Mouse (Mus musculus): Measurements from ENCODE around the gene Atg7. TPM values are rescaled to one million over a fixed set of nuclear protein-coding genes. Genes with fewer than 3 reads are reported as not detected.
A peak's percentile ranks its signal among the peaks of the same experiment; 100 is the strongest.

The Atg7 gene
- polyA plus RNA-seq, 1 experiment from 2014 or later = 20.8 TPM

DNA sequence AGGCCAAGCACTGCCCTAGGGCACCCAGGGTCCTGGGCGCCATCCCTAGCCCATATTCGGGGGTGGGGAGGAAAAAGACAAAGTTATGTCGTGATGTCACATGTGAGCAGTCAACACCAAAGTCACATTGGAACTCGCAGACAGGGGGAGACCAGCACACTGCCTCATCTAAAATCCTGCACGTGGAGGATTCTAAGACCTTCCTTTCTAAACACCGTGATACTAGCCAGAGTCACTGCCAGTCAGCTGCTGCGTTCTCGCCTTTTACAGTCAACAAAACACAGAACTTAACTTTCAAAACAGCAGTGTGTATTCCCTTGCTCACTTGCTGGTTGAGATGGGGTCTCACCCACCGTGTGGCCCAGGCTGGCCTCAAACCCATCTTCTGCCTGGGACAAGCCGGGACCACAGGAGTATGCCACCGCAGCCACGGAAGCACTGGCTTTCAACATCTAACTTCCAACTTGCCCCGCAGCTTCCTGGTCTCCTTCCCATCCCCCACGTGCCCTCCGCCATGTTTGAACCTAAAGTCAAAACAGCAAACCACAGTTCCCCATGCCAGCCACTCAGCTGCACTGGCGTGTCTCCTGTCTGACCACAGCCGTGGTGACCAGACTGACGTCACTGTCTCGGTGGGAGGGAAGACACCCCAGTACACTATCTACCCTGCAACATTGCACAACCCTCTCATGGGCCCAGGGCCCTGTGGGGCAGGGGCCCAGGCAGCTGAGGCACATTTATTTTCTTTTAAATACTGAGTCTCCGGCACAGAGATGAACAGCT, 250.7 kb downstream of the Atg7 start:
- Histone ChIP-seq H3K9me3 (no peaks in the 10 kb centered on the region), H3K36me3 (no peaks in the 10 kb centered on the region), H3K4me2 (replicated peaks) (no peak overlapping the region), H3K4me1 (peaks cover 54% of the 10 kb centered on the region), H3K27ac (replicated peaks) (no peak overlapping the region), H3K9ac (replicated peaks) (no peak overlapping the region), H3K27me3 (no peaks in the 10 kb centered on the region), H3K4me3 (no peak overlapping the region)
- WGBS = 72% methylated on average over 20 of the region's 20 CpGs
- no peak for ATAC-seq (replicated peaks)

DNA sequence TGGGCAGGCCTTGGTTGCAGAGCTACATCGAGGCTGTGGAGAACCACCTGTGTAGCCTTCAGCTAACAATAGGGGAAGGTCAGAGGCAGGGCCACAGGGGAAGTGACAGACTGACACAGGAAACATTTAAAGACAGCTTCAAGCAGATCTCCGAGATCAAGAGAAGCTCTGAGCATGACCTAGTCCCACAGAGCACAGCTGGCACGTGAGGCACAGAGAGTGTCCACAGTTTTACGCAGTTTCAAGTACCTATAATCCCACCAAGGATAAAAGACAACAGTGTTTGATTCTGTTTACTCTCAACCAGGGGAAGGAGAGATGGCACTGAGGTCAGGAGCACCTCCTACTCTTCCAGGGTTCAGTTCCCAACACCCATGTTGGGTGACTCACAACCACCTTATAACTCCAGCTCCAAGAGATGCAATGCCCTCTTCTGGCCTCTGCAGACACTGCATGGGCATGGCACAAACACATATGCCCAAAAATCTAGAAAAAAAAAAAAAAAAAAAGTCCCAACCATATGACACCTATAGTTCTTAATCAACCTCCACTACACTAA, 251.7 kb downstream of the Atg7 start:
- H3K9me3 ChIP-seq = no peaks in the 10 kb centered on the region
- 80% methylated on average over 4 of the region's 4 CpGs for WGBS
- no peaks in the 10 kb centered on the region for H3K36me3 ChIP-seq
- H3K27me3 ChIP-seq = no peaks in the 10 kb centered on the region
- no peak overlapping the region for H3K4me2 ChIP-seq (replicated peaks)
- H3K4me3 ChIP-seq = no peak overlapping the region
- no peak for ATAC-seq (replicated peaks)
- peaks cover 51% of the 10 kb centered on the region for H3K4me1 ChIP-seq
- no peak overlapping the region for H3K27ac ChIP-seq (replicated peaks)
- H3K9ac ChIP-seq (replicated peaks) = no peak overlapping the region

DNA sequence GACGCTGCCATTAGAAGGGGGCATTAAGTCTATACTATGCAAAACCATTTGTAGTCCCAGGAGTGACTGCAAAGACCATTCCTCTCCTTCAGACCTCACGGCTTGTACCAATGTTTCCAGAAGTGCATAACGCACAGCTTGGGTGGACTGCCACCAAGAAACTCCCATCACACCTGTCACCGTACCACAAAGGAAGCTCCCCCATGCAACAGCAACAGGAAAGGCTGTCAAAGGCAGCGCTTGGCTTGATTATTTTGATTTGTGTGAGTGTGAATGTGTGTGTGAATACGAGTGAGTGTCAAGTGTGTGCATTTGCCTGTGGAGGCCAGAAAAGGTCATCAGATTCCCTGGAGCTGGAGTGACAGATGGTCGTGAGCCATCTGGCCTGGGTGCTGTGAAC, 252.3 kb downstream of the Atg7 start:
- no peak for ATAC-seq (replicated peaks)

DNA sequence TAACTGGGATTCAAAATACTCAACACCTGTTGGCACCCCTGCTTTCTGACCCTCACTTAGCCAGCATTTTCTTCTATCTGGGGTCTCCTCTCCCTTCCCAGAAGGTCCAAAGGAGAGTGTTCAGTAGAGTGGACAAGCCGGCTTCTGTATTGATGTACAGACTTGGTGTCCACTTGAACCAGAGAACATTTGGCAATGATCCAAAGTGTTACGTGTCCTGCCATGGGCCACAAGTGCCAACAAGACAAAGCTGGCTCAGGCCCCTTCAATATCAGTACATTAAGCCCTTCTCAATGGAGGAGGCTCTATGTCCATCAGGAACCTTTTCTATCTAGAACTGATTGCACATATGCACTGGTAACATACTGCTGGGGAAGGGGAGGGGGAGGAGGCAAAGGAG, 253.4 kb downstream of the Atg7 start:
- Histone ChIP-seq H3K4me3 (no peak overlapping the region), H3K4me1 (peaks cover 54% of the 10 kb centered on the region), H3K27me3 (no peaks in the 10 kb centered on the region), H3K36me3 (no peaks in the 10 kb centered on the region), H3K9ac (replicated peaks) (no peak overlapping the region), H3K4me2 (replicated peaks) (no peak overlapping the region), H3K27ac (replicated peaks) (no peak overlapping the region), H3K9me3 (no peaks in the 10 kb centered on the region)
- WGBS = 67% methylated on average over 2 of the region's 2 CpGs
- ATAC-seq (replicated peaks) = no peak

More for the DNA sequence above, 252.3 kb downstream of the Atg7 start:
- Histone ChIP-seq H3K9me3 (no peaks in the 10 kb centered on the region), H3K27ac (replicated peaks) (no peak overlapping the region), H3K9ac (replicated peaks) (no peak overlapping the region), H3K36me3 (no peaks in the 10 kb centered on the region), H3K4me2 (replicated peaks) (no peak overlapping the region), H3K4me3 (no peak overlapping the region), H3K4me1 (peaks cover 54% of the 10 kb centered on the region), H3K27me3 (no peaks in the 10 kb centered on the region)
- 88% methylated on average over 7 of the region's 7 CpGs for WGBS

DNA sequence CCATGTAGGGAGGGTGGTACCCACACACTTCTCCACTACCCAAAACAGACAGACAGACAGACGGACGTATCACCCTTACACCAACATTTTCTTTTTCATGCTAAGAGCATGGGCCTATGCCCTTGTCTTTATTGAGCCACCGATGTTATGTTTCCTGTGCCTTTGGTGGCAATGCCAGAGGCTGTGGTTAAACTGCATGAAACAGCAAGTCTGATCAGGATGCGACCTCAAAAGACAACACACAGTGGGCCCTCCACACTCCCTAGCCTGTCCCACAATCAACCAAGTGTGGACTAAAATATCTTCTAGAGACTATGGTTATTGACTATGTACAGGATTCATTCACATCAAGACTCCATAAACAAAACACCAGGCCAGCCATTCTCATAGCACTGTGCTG, 256.1 kb downstream of the Atg7 start:
- H3K27me3 ChIP-seq = no peaks in the 10 kb centered on the region
- no peak overlapping the region for H3K4me2 ChIP-seq (replicated peaks)
- no peak overlapping the region for H3K4me3 ChIP-seq
- no peak overlapping the region for H3K9ac ChIP-seq (replicated peaks)
- no peaks in the 10 kb centered on the region for H3K36me3 ChIP-seq
- peaks cover 54% of the 10 kb centered on the region for H3K4me1 ChIP-seq
- no peaks in the 10 kb centered on the region for H3K9me3 ChIP-seq
- peak overlapping the region; percentile 52; the same call in 1 of the 2 replicates for H3K27ac ChIP-seq (replicated peaks)
- 93% methylated on average over 4 of the region's 4 CpGs for WGBS
- ATAC-seq (replicated peaks) = no peak

DNA sequence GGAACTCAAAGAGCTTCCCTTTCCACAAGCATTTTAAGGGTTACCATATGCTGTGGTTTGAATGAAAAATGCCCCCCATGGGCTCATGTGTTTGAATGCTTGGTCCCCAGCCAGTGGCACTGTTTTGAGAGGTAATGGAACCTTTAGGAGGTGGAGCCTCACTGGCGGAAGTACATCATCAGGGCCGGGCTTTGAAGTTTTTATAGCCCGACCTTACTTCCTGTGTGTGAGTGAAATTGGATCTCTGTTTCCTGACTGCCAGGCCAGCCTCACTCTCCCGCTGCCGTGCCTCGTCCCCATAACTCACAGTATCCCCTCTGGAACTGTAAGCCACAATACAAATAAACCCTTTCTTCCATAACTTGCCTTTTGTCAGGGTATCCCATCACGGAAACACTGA, 256.8 kb downstream of the Atg7 start:
- Histone ChIP-seq H3K9me3 (no peaks in the 10 kb centered on the region), H3K4me3 (no peak overlapping the region), H3K36me3 (no peaks in the 10 kb centered on the region), H3K4me2 (replicated peaks) (peak overlapping the region; percentile 30), H3K9ac (replicated peaks) (no peak overlapping the region), H3K27ac (replicated peaks) (peak overlapping the region; percentile 52), H3K4me1 (peaks cover 50% of the 10 kb centered on the region), H3K27me3 (no peaks in the 10 kb centered on the region)
- 46% methylated on average over 7 of the region's 7 CpGs for WGBS
- ATAC-seq (replicated peaks) = no peak

DNA sequence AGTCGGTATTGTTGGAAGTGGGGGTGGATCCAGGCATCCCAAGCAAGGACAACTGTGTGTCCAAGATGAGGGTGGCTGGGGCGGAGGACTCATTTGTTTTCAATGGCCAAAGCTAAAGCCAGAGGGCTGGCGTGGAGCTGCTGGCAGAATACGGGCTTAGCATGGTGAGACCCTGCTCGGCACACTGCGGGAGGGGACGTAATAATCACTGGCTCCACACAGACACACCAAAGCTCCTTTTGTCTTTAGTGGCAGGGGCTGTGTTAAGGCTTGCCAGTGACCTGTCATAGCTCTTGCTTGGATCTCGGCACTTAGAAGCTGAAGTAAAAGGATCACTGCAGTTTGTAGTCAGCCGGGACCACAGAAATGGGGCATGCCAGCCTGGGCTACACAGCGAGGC, 257.3 kb downstream of the Atg7 start:
- no peak overlapping the region for H3K9ac ChIP-seq (replicated peaks)
- H3K27ac ChIP-seq (replicated peaks) = peak overlapping the region; percentile 52
- 12% methylated on average over 10 of the region's 10 CpGs for WGBS
- peak overlapping the region; percentile 30 for H3K4me2 ChIP-seq (replicated peaks)
- peaks cover 52% of the 10 kb centered on the region for H3K4me1 ChIP-seq
- H3K36me3 ChIP-seq = no peaks in the 10 kb centered on the region
- 0 out of 2 replicates have a peak, but pooled peaks have one; percentile 44 for ATAC-seq (replicated peaks)
- no peaks in the 10 kb centered on the region for H3K9me3 ChIP-seq
- no peak overlapping the region for H3K4me3 ChIP-seq
- no peaks in the 10 kb centered on the region for H3K27me3 ChIP-seq

DNA sequence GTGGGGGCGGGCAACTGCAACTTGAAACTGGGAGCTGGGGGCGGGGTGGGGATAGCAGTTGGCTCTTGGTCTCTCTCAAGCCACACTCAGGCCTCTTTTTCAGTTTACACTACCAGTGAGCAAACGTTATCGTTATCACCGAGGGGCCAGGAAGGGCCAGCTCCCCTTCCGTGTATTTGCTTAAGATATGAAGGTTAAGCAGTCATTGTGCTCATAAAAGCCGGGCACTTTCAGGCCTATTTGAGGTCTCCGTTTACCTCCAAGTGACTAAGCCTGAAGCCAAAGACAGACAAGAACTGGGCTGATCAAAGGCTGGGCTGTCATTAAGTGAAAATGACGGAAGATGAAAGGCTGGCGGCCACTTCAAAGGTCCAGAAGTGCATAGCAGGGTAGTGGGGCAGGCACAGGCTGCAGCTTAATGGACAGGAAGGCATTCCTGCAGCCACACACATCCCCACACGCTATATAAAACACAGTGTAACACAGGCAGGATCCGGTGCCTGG, 258.5 kb downstream of the Atg7 start:
- ATAC-seq (replicated peaks) = peak; percentile 39; the same call in 1 of the 2 replicates

DNA sequence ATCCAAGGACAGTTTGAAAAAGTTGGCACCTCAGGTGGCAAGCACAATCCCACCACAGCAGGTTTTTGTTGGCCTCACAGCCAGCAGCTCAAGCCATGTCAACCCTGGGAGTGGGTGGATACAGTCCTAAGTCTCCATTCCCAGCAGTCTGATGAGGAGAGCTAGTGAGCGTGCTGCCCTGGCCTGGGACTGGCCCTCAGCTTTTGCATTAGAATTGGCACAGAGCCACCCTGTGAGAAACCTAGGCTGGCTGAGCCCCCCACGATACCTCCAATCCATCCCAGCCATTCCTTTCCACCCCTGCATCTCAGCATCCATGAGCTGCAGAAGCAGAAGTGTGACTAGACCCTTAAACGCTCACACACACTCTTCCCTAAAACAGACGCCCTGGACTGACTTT, 259.0 kb downstream of the Atg7 start:
- Histone ChIP-seq H3K4me2 (replicated peaks) (no peak overlapping the region), H3K27me3 (no peaks in the 10 kb centered on the region), H3K9me3 (no peaks in the 10 kb centered on the region), H3K9ac (replicated peaks) (no peak overlapping the region), H3K4me3 (no peak overlapping the region), H3K36me3 (no peaks in the 10 kb centered on the region), H3K4me1 (peaks cover 67% of the 10 kb centered on the region), H3K27ac (replicated peaks) (peak overlapping the region; percentile 38)
- ATAC-seq (replicated peaks) = 0 out of 2 replicates have a peak, but pooled peaks have one; percentile 17
- WGBS = 21% methylated on average over 4 of the region's 4 CpGs

More for the DNA sequence above, 258.5 kb downstream of the Atg7 start:
- Histone ChIP-seq H3K4me2 (replicated peaks) (0 out of 2 replicates have a peak overlapping the region, but pooled peaks have one; percentile 12), H3K36me3 (no peaks in the 10 kb centered on the region), H3K4me1 (peaks cover 61% of the 10 kb centered on the region), H3K27ac (replicated peaks) (peak overlapping the region; percentile 38), H3K9me3 (no peaks in the 10 kb centered on the region), H3K4me3 (no peak overlapping the region), H3K27me3 (no peaks in the 10 kb centered on the region), H3K9ac (replicated peaks) (no peak overlapping the region)
- 7% methylated on average over 12 of the region's 12 CpGs for WGBS

DNA sequence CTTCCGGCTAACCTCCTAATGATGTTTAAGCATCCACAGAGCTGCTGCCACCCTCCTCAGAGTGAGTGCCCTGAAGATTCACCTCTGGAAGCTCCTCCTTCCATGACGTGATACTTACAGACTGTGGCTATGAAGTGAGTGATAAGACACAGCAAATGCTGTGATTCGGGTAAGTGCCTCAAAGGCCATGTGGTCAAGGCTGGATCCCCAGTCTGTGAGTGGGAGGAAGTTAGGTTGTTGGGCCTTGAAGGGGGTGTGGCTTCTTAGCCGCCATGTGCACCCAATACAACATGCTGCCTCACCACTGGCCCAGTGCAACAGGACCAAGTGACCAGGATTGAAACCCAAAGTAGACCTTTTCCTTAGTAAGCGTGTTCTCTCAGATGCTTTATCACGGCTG, 261.3 kb downstream of the Atg7 start:
- Histone ChIP-seq H3K27ac (replicated peaks) (no peak overlapping the region), H3K36me3 (no peaks in the 10 kb centered on the region), H3K9me3 (no peaks in the 10 kb centered on the region), H3K4me1 (peaks cover 76% of the 10 kb centered on the region), H3K9ac (replicated peaks) (no peak overlapping the region), H3K27me3 (no peaks in the 10 kb centered on the region), H3K4me2 (replicated peaks) (no peak overlapping the region), H3K4me3 (no peak overlapping the region)
- 82% methylated on average over 6 of the region's 6 CpGs for WGBS
- ATAC-seq (replicated peaks) = no peak

DNA sequence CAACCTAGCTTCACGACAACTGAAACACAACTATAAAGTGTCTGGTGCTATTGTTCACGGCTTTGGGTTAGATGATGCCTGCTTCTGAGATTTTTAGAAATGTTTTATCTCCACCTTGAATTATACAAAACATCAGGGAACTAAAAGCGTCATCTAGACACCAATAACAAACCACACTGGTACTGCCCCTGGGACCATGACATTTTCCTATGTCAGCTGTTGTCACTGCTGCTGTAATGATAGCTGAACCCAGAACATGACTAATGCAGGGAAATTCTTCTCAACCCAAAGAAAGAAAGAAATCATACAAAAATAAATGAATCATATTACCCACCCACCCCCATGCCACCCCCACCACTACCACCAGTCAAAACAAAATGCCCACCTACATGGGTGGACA, 261.9 kb downstream of the Atg7 start:
- Histone ChIP-seq H3K4me2 (replicated peaks) (no peak overlapping the region), H3K36me3 (no peaks in the 10 kb centered on the region), H3K4me3 (no peak overlapping the region), H3K27me3 (no peaks in the 10 kb centered on the region), H3K27ac (replicated peaks) (no peak overlapping the region), H3K9ac (replicated peaks) (no peak overlapping the region), H3K9me3 (no peaks in the 10 kb centered on the region), H3K4me1 (peaks cover 71% of the 10 kb centered on the region)
- ATAC-seq (replicated peaks) = no peak
- WGBS = 93% methylated on average over 3 of the region's 3 CpGs

DNA sequence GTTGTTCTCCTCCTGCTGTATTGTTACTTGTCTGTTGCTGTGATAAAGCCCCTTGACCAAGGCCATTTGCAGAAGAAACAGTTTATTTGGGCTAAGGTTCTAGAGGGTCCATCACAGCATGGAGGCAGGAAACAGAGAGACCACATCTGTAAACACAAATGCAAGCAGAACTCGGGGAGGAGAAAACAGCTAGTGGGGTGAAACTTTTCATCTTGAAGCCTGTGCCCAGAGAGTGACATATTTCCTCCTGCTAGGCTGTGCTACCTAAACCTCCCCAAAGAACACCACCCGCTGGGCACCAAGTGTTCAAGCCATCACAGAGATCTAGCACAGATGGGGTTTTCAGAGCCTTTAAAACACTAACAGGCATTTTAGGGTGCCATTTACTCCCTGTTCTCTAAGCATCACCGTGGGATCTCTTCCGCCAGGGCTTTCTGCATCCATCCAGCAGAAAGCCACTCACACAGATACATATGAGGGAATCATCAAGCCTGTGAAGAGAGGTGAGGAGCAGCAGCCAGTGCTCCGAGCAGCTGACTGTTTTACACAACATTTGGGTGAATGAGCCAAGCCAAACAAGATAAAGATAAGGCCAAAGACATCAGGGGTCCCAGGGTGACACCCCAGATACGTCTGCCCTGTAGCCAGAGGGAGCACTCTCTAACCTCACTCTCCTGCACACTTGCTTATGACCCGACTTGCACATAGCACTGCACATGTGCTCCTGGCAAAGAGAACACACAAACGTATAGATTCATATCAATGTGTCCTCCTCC, 262.5 kb downstream of the Atg7 start:
- Histone ChIP-seq H3K4me2 (replicated peaks) (no peak overlapping the region), H3K4me1 (peaks cover 64% of the 10 kb centered on the region), H3K9me3 (no peaks in the 10 kb centered on the region), H3K4me3 (no peak overlapping the region), H3K27ac (replicated peaks) (no peak overlapping the region), H3K9ac (replicated peaks) (no peak overlapping the region), H3K36me3 (no peaks in the 10 kb centered on the region), H3K27me3 (no peaks in the 10 kb centered on the region)
- no peak for ATAC-seq (replicated peaks)
- WGBS = 78% methylated on average over 8 of the region's 8 CpGs

Data from forebrain, embryonic 15.5 days (tissue).